10 mouse cellular contexts compared by ENCODE assay signal in the genomic region with DNA sequence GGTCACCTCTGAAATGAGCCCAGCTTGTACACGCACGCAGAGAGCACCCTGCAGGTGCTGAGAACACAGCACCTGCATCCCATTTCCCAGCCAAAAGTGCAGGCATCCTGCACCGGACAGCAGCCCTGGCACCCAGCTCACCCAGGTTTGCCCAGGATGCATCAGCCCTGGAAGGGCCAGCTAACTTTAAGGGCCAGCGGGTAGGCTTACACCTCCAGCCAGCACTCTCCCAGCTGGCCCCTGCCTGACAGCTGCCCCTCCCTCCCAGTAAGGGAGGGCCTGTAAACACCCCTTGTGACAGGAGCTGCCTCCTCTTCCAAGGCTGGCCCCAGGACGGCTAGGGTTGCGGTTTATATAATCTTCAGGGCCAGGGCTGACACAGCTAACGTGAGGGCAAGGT. TPM values are rescaled to one million over a fixed set of nuclear protein-coding genes. Genes with fewer than 3 reads are reported as not detected.
DNase-seq lines count a peak whose midpoint lies in the region; ATAC-seq and TF ChIP-seq lines count a peak whose summit lies in the region.
"Had no signal": no experiment of that assay in that cellular context is flagged by ENCODE, and none has a peak within 500 bp of the region (broad histone marks: within the 10 kb centered on the region; RNA-seq: fewer than 3 reads in every experiment).

No protein-coding gene starts in this region.

- H3K9me3 ChIP-seq in forebrain, postnatal 0 days (ENCODE audit: low read length) = no peaks in the 10 kb centered on the region
- H3K9me3 ChIP-seq in limb, embryonic 10.5 days (replicated peaks) = no peaks in the 10 kb centered on the region

- peak; percentile 33 for DNase-seq in ovary, adult 18-20 months (ENCODE audit: low spot score)
- no peak for DNase-seq in ovary, postnatal 10 days (ENCODE audit: low spot score)
- DNase-seq in forebrain, postnatal 0 days = no peak
- DNase-seq in limb, embryonic 10.5 days (ENCODE audit: low spot score) = peak; percentile 36
- no peak for DNase-seq in lung, adult 18-20 months
- no peak for DNase-seq in layer of hippocampus, adult 9-11 months
- no peak for DNase-seq in spleen, adult 18-20 months
- DNase-seq: kidney, adult 11 months; lung, embryonic 14.5 days had no signal

- H3K9ac ChIP-seq in forebrain, postnatal 0 days = peak overlapping the region; percentile 83
- H3K9ac ChIP-seq: lung, embryonic 14.5 days had no signal

- peak overlapping the region; percentile 94 for H3K4me2 ChIP-seq in forebrain, postnatal 0 days (ENCODE audit: low read depth)

- no peaks in the 10 kb centered on the region for H3K27me3 ChIP-seq in forebrain, postnatal 0 days (ENCODE audit: insufficient read depth, low read length)
- peaks cover 77% of the 10 kb centered on the region for H3K27me3 ChIP-seq in limb, embryonic 10.5 days (ENCODE audit: low read depth, poor library complexity, severe bottlenecking)

- no peak overlapping the region for H3K27ac ChIP-seq in forebrain, postnatal 0 days (ENCODE audit: low read depth, low read length)
- no peak overlapping the region for H3K27ac ChIP-seq in limb, embryonic 10.5 days

- peaks cover 23% of the 10 kb centered on the region for H3K4me1 ChIP-seq in forebrain, postnatal 0 days (ENCODE audit: insufficient read depth)
- H3K4me1 ChIP-seq in limb, embryonic 10.5 days = peaks cover 25% of the 10 kb centered on the region

- peaks cover 4% of the 10 kb centered on the region; the same call in 1 of the 2 replicates for H3K36me3 ChIP-seq in forebrain, postnatal 0 days (ENCODE audit: insufficient read depth)
- no peaks in the 10 kb centered on the region for H3K36me3 ChIP-seq in limb, embryonic 10.5 days

- H3K4me3 ChIP-seq in forebrain, postnatal 0 days (ENCODE audit: low read depth, low read length) = peak overlapping the region; percentile 59
- no peak overlapping the region for H3K4me3 ChIP-seq in limb, embryonic 10.5 days

- TF ChIP-seq CTCF in forebrain, postnatal 0 days (IDR thresholded peaks at IDR 0.05; ENCODE audit: low read depth) = no peak

- no peak for ATAC-seq in forebrain, postnatal 0 days

- 30% methylated on average over 7 of the region's 7 CpGs for WGBS in forebrain, postnatal 0 days
- 26% methylated on average over 7 of the region's 7 CpGs for WGBS in limb, embryonic 10.5 days

RNA-seq across cellular contexts. Expression of gene Wnk2, which starts 2.4 kb away (rescaled TPM):
- 35.2 and 46.6 TPM in 2 replicates for total RNA-seq in forebrain, postnatal 0 days (2014; rRNA removed)
- 10.7 and 15.2 TPM in 2 replicates for polyA plus RNA-seq in forebrain, postnatal 0 days (2015; fragmentation: Nextera tagmentation; extraction: Ambion mirVana)
- 1.1 and 1.3 TPM in 2 replicates for polyA plus RNA-seq in limb, embryonic 10.5 days (2016; fragmentation: Nextera tagmentation; extraction: Ambion mirVana)
- total RNA-seq: MEL had no signal

RNA-seq across cellular contexts. Expression of gene Ninj1, which starts 41.9 kb away (rescaled TPM):
- 16.5 and 28.6 TPM in 2 replicates for total RNA-seq in forebrain, postnatal 0 days (2014; rRNA removed)
- polyA plus RNA-seq in forebrain, postnatal 0 days (2015; fragmentation: Nextera tagmentation; extraction: Ambion mirVana) = 37.0 and 43.1 TPM in 2 replicates
- polyA plus RNA-seq in limb, embryonic 10.5 days (2016; fragmentation: Nextera tagmentation; extraction: Ambion mirVana) = 22.2 and 23.3 TPM in 2 replicates

Comparison
In these comparisons a context has a peak if more than half of its experiments do, and no peak if none do; other contexts are left out.
1. DNase-seq: peak in ovary, adult 18-20 months (single experiment) and limb, embryonic 10.5 days (single experiment); none in ovary, postnatal 10 days (single experiment), forebrain, postnatal 0 days (single experiment), lung, adult 18-20 months (0 of 2), layer of hippocampus, adult 9-11 months (single experiment) and spleen, adult 18-20 months (0 of 2).